Mouse (Mus musculus): ENCODE results near the gene Ffar4.

GRCm38 (mm10) chr19:38111056-38111455 lies 14.2 kb downstream of the Ffar4 start:
- TF ChIP-seq CTCF (IDR thresholded peaks at IDR 0.05; ENCODE audit: borderline replicate concordance, extremely low read depth, insufficient read depth, insufficient read length) (no peak), POLR2A (IDR thresholded peaks at IDR 0.05; ENCODE audit: borderline replicate concordance, extremely low read depth, insufficient read depth, insufficient read length, poor library complexity, severe bottlenecking) (no peak)

All from brain, embryonic 14.5 days (tissue).